Mouse (Mus musculus) liver, embryonic 12.5 days (tissue): Measurements from ENCODE around the gene Spem1. TPM values are rescaled to one million over a fixed set of nuclear protein-coding genes. Genes with fewer than 3 reads are reported as not detected.

ENCODE experiments used
- ATAC-seq: fragments of 200-750 bp; cut with Nextera tagmentation; 2 replicates; pipeline ENCODE4 v1.8.0; 2017; ENCODE audit warnings: moderate number of reproducible peaks, mild to moderate bottlenecking, moderate library complexity
- H3K27ac ChIP-seq: fragments of 300-500 bp; sonication (generic); 2 replicates; pipeline ENCODE4 v1.5.1; 2016; ENCODE audit warnings: mild to moderate bottlenecking
- H3K27me3 ChIP-seq: fragments of 300-500 bp; sonication (generic); replicated peaks from 2 replicates; pipeline ENCODE4 v1.6.1; 2016; ENCODE audit warnings: mild to moderate bottlenecking, moderate library complexity
- H3K36me3 ChIP-seq: fragments of 300-500 bp; sonication (generic); 2 replicates; pipeline ENCODE4 v1.6.1; 2016; ENCODE audit warnings: mild to moderate bottlenecking, moderate library complexity
- H3K4me1 ChIP-seq: fragments of 300-500 bp; sonication (generic); 2 replicates; pipeline ENCODE4 v1.6.1; 2016
- H3K4me2 ChIP-seq: fragments of 300-500 bp; sonication (generic); 2 replicates; pipeline ENCODE4 v1.6.1; 2016; ENCODE audit warnings: mild to moderate bottlenecking, moderate library complexity
- H3K4me3 ChIP-seq: fragments of 300-500 bp; sonication (generic); 2 replicates; pipeline ENCODE4 v1.5.1; 2016; ENCODE audit warnings: mild to moderate bottlenecking, moderate library complexity
- H3K9ac ChIP-seq: fragments of 300-500 bp; sonication (generic); 2 replicates; pipeline ENCODE4 v1.6.1; 2016; ENCODE audit warnings: mild to moderate bottlenecking, moderate library complexity
- H3K9me3 ChIP-seq: fragments of 300-500 bp; sonication (generic); replicated peaks from 2 replicates; pipeline ENCODE4 v1.6.1; 2016; ENCODE audit warnings: mild to moderate bottlenecking, moderate library complexity
- WGBS: fragments of 180-500 bp; shearing (Covaris S2); methylation state at CpG from one replicate; pipeline ENCODE4 v1.1.7; 2016; ENCODE audit not compliant: insufficient replicate concordance; 5-methylcytosine and 5-hydroxymethylcytosine counted together
- polyA plus RNA-seq: library from polyadenylated mRNA; unstranded; fragments of >200 nt; fragmentation: Nextera tagmentation; extraction: Ambion mirVana; gene quantifications from 2 replicates; pipeline ENCODE4 v1.2.1, GENCODE M21; 2016

Spem1 gene
- polyA plus RNA-seq, 1 experiment from 2014 or later: not detected

DNA sequence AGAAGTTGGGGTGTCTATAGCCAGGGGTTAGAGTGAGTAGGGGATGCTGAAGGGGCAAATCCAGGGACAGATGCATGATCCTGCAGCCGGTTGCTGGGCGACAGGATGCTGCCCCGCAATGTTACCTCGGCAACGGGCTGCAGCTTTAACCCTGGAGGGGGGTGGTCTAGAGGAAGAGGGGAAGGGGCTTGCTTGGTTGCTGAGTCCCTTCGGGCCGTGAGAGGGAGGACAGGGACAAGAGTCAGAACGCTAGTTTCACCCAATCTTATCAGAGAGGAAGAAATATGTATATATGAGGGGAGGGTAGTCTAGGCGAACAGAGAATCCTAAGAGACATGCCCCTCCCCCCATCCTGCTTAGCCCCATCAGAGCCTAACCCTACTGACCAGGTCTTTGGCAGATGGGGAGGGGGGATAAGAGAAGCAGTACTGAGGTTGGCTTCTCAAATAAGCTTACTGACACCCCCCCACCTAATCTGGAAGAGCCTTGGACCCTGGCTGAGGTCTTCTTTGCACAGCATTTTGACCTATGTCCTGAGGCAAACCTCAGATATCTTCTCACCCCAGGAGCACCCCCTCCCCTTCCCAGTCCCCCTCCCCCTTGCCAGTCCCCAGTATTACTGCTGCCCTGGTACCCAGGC, 13.5 kb upstream of the Spem1 start:
- Histone ChIP-seq H3K36me3 (0 out of 2 replicates have a peak, but pooled peaks cover 8% of the 10 kb centered on the region), H3K4me2 (peak overlapping the region; percentile 98), H3K4me3 (0 out of 2 replicates have a peak overlapping the region, but pooled peaks have one; percentile 2), H3K9me3 (no peaks in the 10 kb centered on the region), H3K4me1 (peaks cover 70% of the 10 kb centered on the region), H3K27ac (no peak overlapping the region), H3K9ac (no peak overlapping the region), H3K27me3 (peaks cover 74% of the 10 kb centered on the region)
- WGBS: 15% methylated on average over 9 of the region's 9 CpGs
- no peak for ATAC-seq

DNA sequence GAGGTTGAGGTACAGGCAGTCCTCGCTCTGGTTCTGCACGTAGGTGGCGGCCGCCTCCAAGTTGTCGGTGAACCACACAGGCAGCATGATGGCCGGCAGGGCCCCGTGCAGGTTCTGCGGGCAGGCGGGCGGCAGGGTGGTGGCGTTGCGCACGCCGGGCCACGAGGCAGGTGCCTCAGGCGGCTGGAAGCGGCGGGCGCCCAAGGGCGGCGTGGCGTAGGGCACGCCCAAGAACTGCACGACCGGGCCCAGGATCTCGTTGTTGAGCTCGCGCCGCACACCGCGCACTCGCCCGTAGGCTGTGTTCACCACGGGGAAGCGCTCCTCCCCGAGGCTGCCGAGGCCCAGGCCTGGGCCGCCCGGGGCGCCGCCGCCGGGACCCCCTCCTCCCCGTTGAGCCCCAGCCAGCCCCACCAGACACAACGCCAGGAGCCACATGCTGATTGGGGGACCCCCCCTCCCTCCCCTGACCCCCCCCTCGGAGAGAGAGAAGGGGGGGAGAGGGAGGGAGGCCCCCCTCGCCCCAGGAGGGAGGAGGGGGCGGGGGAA, 12.1 kb upstream of the Spem1 start:
- Histone ChIP-seq H3K9ac (peak overlapping the region; percentile 68), H3K27me3 (peaks cover 82% of the 10 kb centered on the region), H3K4me3 (peak overlapping the region; percentile 44), H3K4me1 (peaks cover 58% of the 10 kb centered on the region), H3K9me3 (no peaks in the 10 kb centered on the region), H3K36me3 (0 out of 2 replicates have a peak, but pooled peaks cover 4% of the 10 kb centered on the region), H3K27ac (no peak overlapping the region), H3K4me2 (peak overlapping the region; percentile 98)
- WGBS: 5% methylated on average over 46 of the region's 48 CpGs
- peak; percentile 31; the same call in 1 of the 2 replicates for ATAC-seq

DNA sequence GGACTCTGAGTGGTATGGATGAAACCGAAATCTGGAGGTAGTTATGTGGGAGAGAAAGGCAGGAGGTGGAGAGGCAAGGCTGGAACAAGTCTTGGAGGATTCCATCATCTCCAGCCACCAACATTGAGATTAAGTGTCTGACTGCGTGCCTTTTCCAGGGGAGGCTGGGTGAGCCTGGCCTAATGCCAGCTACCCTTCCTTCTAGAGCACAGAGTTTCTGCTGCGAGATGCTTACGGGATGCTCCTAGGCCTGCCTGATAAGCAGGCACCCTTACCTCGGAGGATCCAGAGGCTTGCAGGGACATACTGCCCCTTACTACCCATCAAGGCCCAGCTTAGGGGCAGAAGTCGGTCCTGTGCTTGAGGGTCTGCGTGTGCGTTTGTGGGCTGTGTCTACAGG, 11.6 kb upstream of the Spem1 start:
- 41% methylated on average over 8 of the region's 8 CpGs for WGBS
- H3K4me1 ChIP-seq: peaks cover 54% of the 10 kb centered on the region

DNA sequence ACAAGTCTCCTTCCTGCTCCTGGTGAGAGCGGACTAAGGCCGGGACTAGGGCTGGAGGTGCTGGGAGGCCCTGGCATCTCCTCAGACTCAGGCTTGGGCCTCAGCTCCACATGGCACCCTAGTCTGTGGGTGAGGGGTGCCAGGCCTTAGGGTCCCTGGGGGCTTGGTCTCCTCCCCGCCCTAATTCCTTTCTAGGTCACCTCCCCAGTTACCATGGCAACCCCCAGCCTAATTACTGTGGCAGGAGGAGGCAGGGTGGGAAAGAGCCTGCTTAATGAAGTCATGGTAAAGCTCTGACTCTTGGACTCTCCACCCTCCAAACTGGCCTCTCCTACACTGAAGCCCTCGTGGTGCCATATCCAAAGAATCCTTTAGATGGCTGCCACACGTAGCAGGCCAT, 6.9 kb upstream of the Spem1 start:
- Histone ChIP-seq H3K27ac (no peak overlapping the region), H3K4me3 (no peak overlapping the region), H3K9me3 (no peaks in the 10 kb centered on the region), H3K36me3 (peaks cover 41% of the 10 kb centered on the region), H3K4me2 (no peak overlapping the region), H3K27me3 (peaks cover 49% of the 10 kb centered on the region), H3K9ac (no peak overlapping the region), H3K4me1 (peaks cover 13% of the 10 kb centered on the region)
- no peak for ATAC-seq
- 75% methylated on average over 5 of the region's 5 CpGs for WGBS

More for the DNA sequence above, 11.6 kb upstream of the Spem1 start:
- Histone ChIP-seq H3K4me3 (peak overlapping the region; percentile 44), H3K9ac (peak overlapping the region; percentile 68), H3K9me3 (no peaks in the 10 kb centered on the region), H3K27me3 (peaks cover 82% of the 10 kb centered on the region), H3K4me2 (peak overlapping the region; percentile 98), H3K27ac (no peak overlapping the region), H3K36me3 (0 out of 2 replicates have a peak, but pooled peaks cover 4% of the 10 kb centered on the region)
- ATAC-seq: no peak

DNA sequence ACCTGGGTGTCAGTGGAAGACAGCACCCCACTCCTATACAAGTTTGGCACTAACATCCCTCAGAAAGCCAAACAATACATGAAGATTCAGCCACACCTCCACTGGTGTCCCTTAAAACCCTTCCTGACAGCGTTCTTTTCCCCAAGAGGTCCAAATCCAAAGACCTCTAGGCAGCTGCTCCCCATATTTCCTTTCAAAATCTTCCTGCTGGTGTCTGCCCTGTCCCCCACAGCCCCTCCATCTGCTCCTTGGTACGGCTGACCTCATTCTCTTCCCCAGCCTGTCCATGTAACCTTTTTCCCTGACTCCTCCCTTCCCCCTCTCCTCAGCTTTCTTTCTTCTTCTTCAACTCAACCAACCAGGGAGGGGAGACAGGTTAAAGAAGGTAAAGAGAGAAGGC, 1.5 kb upstream of the Spem1 start:
- Histone ChIP-seq H3K9ac (no peak overlapping the region), H3K27ac (no peak overlapping the region), H3K4me1 (no peaks in the 10 kb centered on the region), H3K4me2 (no peak overlapping the region), H3K9me3 (no peaks in the 10 kb centered on the region), H3K27me3 (peaks cover 15% of the 10 kb centered on the region), H3K36me3 (peaks cover 37% of the 10 kb centered on the region), H3K4me3 (no peak overlapping the region)
- ATAC-seq: no peak
- 55% methylated on average over 2 of the region's 2 CpGs for WGBS

DNA sequence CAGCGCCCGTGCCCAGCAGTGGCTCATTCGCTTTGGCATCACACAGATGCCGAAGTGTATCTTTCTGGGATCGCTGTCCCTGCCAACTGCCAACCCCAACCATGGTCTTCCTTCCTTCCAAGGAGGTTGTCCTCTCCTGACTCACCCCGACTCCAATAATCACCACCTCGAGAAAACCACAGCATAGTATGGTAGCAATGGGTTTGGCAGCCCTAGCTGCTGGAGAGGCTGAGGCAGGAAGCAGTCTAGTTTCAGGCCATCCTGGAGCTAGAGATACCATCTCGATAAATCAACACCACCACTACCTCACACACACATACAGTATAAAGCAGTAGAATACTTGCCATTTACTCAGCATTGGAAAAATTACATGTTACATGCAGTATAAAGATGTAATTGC, 3.1 kb downstream of the Spem1 start:
- Histone ChIP-seq H3K27ac (no peak overlapping the region), H3K4me3 (no peak overlapping the region), H3K4me1 (no peaks in the 10 kb centered on the region), H3K9ac (no peak overlapping the region), H3K36me3 (no peaks in the 10 kb centered on the region), H3K4me2 (no peak overlapping the region), H3K9me3 (no peaks in the 10 kb centered on the region), H3K27me3 (peaks cover 34% of the 10 kb centered on the region)
- no peak for ATAC-seq
- WGBS: 68% methylated on average over 8 of the region's 8 CpGs

DNA sequence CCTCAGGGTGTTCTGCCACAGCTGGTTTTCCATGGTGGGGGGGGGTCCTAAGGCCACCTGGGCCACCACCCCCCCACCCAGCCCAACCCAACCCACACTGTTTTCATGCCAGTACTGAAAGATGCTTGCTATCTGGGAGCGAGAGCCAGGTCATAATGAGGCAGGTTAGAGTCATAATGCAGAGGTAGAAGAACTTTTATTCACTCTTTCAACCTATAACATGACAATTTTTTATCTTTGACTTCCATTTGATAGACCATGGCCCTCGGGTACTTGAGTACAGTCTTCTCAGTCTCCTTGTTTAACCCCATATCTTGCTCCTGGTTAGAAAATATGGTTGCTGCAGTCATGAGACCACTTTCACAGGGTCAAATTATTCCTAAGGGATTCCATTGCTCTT, 3.6 kb downstream of the Spem1 start, which contains the start of gene Spem2:
Gene Spem2 (minus strand): TSS at position 101 of the 400 bp plus-strand sequence.
- no peak for ATAC-seq
- WGBS: 67% methylated on average over 2 of the region's 2 CpGs

DNA sequence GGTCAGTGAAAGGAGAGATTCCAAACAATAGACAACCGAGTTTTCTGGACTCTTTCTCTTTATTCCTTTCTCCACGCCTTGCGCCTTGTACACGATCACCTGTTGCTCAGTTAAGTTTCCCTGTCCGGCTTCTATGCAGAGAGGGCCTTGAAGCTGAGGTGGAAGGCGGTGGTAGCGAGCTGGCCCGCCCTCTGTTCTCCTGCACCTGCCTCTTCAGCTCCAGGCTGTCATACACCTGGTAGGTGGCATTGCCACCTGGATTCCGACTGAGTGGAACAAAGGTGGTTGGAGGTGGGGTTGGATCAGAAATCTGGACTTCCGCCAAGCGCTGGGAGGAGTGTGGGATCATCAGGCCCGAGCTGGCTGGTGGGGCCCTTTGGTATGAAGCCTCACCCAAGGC, 5.5 kb downstream of the Spem1 start:
- no peak overlapping the region for H3K9ac ChIP-seq
- H3K4me3 ChIP-seq: no peak overlapping the region
- WGBS: 83% methylated on average over 12 of the region's 12 CpGs
- no peak for ATAC-seq
- H3K36me3 ChIP-seq: no peaks in the 10 kb centered on the region
- H3K27ac ChIP-seq: no peak overlapping the region
- H3K4me2 ChIP-seq: no peak overlapping the region
- no peaks in the 10 kb centered on the region for H3K4me1 ChIP-seq
- H3K9me3 ChIP-seq: no peaks in the 10 kb centered on the region
- H3K27me3 ChIP-seq: peaks cover 52% of the 10 kb centered on the region

More for the DNA sequence above, 3.6 kb downstream of the Spem1 start, which contains the start of gene Spem2:
- no peaks in the 10 kb centered on the region for H3K9me3 ChIP-seq
- H3K36me3 ChIP-seq: no peaks in the 10 kb centered on the region
- no peak within 1 kb of the TSS for H3K27ac ChIP-seq
- H3K4me1 ChIP-seq: no peaks in the 10 kb centered on the region
- H3K9ac ChIP-seq: no peak within 1 kb of the TSS
- no peak within 1 kb of the TSS for H3K4me2 ChIP-seq
- H3K27me3 ChIP-seq: peaks cover 35% of the 10 kb centered on the region
- H3K4me3 ChIP-seq: no peak within 1 kb of the TSS

DNA sequence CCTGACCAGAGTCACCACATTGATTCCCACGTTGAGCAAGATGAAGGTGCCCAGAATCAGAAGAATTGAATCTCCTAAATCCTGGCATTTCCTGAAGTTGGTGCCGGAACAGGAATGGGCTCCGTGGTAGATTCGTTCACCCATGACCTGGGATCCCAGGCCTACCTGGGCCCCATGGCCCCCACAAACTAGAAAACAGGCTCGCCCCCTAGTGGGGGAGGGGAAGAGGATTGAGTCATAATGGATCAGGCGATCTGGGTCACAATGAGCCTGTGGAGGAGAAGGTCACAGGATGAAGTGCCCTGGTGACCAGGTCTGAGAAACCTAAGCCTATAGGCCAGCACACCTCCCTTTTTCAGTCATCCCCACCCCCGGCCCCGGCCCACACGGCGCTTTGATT, 6.8 kb downstream of the Spem1 start, which contains the start of gene Gm39566:
Gene Gm39566 (minus strand): TSS at position 144 of the 400 bp plus-strand sequence.
- H3K36me3 ChIP-seq: no peaks in the 10 kb centered on the region
- no peak within 1 kb of the TSS for H3K4me3 ChIP-seq
- no peak within 1 kb of the TSS for H3K4me2 ChIP-seq
- ATAC-seq: no peak
- H3K4me1 ChIP-seq: no peaks in the 10 kb centered on the region
- H3K9me3 ChIP-seq: no peaks in the 10 kb centered on the region
- H3K9ac ChIP-seq: no peak within 1 kb of the TSS
- 56% methylated on average over 10 of the region's 10 CpGs for WGBS
- H3K27me3 ChIP-seq: peaks cover 66% of the 10 kb centered on the region
- no peak within 1 kb of the TSS for H3K27ac ChIP-seq

DNA sequence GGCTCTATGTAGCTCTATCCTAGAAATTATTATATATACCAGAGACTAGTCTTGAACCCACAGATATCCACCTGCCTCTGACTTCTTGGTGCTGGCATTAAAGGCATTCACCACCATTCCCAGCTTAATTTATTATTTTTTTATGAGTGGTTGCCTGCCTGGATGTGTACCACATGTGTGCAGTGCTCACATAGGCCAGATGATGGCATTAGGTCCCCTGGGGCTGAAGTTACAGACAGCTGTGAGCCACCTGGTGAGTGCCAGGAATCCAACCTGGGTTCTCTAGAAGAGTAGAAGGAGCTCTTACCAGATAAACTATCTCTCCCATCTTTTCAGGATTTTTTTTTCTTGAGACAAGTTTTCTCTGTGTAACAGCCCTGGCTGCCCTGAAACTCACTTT, 11.7 kb downstream of the Spem1 start:
- Histone ChIP-seq H3K27ac (no peak overlapping the region), H3K4me2 (no peak overlapping the region), H3K9ac (no peak overlapping the region), H3K36me3 (no peaks in the 10 kb centered on the region), H3K27me3 (peaks cover 73% of the 10 kb centered on the region), H3K9me3 (0 out of 2 replicates have a peak, but pooled peaks cover 5% of the 10 kb centered on the region), H3K4me3 (no peak overlapping the region), H3K4me1 (no peaks in the 10 kb centered on the region)
- ATAC-seq: no peak

DNA sequence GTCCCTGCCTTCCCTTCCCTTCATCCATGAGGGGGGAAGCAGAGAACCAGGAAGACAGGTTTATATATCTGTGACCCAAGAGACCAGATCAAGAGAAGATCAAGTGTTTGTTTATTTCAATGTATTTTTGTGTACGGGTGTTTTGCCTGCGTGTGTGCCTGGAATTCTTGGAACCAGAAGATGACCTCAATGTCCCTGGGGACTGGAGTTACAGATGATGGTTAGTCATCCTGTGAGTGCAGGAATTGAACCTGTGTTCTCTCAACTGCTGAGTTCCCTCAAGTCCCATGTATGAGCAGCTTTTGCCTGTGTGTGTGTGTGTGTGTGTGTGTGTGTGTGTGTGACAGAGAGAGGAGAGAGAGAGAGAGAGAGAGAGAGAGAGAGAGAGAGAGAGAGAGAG, 14.3 kb downstream of the Spem1 start:
- H3K36me3 ChIP-seq: no peaks in the 10 kb centered on the region
- no peak overlapping the region for H3K9ac ChIP-seq
- ATAC-seq: no peak
- 0 out of 2 replicates have a peak, but pooled peaks cover 5% of the 10 kb centered on the region for H3K9me3 ChIP-seq
- peaks cover 25% of the 10 kb centered on the region for H3K4me1 ChIP-seq
- no peak overlapping the region for H3K27ac ChIP-seq
- WGBS: 71% methylated on average over 2 of the region's 2 CpGs
- no peak overlapping the region for H3K4me3 ChIP-seq
- H3K4me2 ChIP-seq: no peak overlapping the region
- peaks cover 79% of the 10 kb centered on the region for H3K27me3 ChIP-seq

DNA sequence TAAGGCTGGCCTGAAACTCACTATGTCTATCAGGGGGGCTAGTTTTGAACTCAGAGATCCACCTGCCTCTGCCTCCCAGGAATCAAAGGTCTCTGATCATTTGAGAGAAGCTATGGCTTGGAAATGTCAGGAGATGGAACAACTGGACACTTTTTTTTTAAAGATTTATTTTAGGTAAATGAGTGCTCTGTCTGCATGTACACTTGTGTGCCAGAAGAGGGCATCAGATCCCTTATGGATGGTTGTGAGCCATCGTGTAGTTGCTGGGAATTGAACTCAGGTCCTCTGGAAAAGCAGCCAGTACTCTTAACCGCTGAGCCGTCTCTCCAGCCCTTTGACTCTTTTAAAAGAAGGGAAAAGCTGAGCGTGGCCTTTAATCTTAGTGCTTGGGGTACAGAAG, 15.6 kb downstream of the Spem1 start:
- Histone ChIP-seq H3K4me1 (peaks cover 37% of the 10 kb centered on the region), H3K9ac (no peak overlapping the region), H3K36me3 (no peaks in the 10 kb centered on the region), H3K9me3 (0 out of 2 replicates have a peak, but pooled peaks cover 5% of the 10 kb centered on the region), H3K4me2 (no peak overlapping the region), H3K4me3 (no peak overlapping the region), H3K27me3 (peaks cover 80% of the 10 kb centered on the region), H3K27ac (no peak overlapping the region)
- 66% methylated on average over 4 of the region's 4 CpGs for WGBS
- ATAC-seq: no peak
